Mouse (Mus musculus) MN1 (cell line): Measurements from ENCODE around the gene Neurog1.

ENCODE experiments used
- DNase-seq: peaks from one replicate; pipeline ENCODE4 v3.0.0-alpha.2; 2016; ENCODE audit warnings: low spot score

Gene Neurog1

GRCm38 (mm10) chr13:56251924-56252619 is at the start of gene Neurog1:
Neurog1 (minus strand) TSS chr13:56252163.
- DNase-seq: no peak

DNA sequence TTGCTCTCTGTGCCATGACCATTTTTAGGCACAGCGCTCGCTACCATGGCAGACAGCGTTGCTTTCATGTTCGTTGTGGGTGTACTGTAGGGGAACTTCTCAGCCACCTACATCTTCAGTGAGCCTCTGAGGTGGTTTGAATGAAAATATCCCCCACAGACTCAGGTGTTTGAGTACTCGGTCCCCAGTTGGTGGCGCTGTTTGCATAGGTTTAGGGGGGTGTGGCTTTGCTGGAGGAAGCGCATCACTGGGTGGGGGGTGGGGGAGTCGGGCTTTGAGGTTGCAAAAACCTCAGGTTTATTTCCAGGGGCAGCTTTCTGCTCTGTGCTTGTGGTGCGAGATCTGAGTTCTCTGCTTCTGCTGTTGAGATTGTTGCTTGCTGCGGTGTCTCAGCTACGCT is 47.4 kb upstream of the Neurog1 start:
- DNase-seq: no peak

- no peak for DNase-seq
Measured at GRCm38 (mm10) chr13:56296659-56297020, 44.7 kb upstream of the Neurog1 start.

DNA sequence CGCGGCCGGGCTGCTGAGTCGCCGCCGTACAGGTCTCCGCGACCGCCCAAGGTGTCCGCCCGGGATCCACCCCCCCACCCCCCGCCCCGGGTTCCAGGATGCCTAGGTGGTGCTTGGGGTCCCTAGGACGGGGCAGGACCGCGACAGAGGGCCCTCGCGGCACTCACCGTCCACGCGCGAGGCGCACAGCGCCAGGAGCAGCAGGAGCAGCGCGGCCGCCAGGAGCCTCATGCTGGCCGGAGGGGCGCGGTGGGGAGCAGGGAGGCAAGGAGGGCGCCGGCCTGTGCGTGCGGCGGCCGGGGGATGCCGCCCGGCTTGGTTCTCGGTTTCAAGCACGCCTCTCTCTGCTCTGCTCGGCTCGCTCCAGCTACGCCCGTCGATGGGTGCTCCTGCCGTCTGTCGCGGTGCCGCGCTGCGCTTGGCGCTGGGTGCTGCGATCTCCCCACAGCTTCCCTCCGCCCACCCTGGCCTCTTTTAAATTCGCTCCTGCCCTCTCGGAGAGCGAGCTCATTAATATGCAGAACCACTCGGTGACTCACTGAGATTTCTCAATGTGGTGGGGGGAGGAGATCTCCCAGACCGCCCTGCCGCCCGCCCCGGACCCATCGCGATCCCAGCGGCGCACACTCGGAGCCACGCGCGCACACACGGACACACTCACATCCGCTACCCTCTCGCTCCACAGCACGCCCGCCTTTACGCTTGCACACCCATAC is 44.1 kb upstream of the Neurog1 start, which contains the start of gene Cxcl14:
Gene Cxcl14 (minus strand): TSS at position 609 of the 716 bp plus-strand sequence.
- DNase-seq: no peak

DNA sequence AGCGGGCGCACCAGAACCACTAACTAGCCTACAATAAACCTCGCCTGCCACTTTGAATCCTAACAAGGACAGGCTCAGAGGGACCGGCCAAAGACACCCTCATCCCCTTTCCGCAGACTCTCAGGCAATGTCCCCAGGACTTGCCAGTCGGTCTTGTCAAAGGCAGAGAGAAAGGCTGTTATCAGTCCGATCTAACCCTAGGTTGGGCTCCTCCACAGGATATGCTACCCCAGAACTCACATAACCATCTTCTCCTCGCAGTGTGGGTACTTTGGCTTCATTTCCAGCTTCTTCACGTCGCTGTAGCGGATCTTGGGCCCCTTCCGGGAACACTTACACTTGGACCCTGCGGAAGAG is 43.6 kb upstream of the Neurog1 start:
- DNase-seq: no peak

GRCm38 (mm10) chr13:56294908-56295307 is 42.9 kb upstream of the Neurog1 start:
- DNase-seq: no peak

DNA sequence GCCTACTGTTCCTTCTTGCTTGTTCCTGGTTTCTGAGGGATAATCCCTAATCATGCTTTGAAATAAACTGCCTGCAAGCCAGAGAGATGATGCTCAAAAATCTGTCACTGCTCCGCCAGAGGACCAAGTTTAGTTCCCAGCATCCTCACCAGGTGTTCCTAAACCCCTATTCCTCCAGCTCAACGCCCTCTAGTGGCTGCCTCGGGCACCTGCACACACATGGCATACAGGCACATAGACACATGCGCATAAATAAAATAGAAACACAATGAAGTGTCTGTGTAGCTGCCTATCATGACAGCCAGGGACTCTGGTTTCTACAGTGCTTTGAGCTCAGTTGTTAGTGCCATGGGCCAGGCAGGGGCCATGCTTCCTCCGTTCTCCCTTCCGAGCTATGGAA is 38.0 kb upstream of the Neurog1 start:
- DNase-seq: no peak

- no peak for DNase-seq
Measured at GRCm38 (mm10) chr13:56289261-56289660, 37.3 kb upstream of the Neurog1 start.

GRCm38 (mm10) chr13:56288601-56289000 is 36.6 kb upstream of the Neurog1 start:
- DNase-seq: no peak

GRCm38 (mm10) chr13:56287091-56287490 is 35.1 kb upstream of the Neurog1 start:
- no peak for DNase-seq

DNA sequence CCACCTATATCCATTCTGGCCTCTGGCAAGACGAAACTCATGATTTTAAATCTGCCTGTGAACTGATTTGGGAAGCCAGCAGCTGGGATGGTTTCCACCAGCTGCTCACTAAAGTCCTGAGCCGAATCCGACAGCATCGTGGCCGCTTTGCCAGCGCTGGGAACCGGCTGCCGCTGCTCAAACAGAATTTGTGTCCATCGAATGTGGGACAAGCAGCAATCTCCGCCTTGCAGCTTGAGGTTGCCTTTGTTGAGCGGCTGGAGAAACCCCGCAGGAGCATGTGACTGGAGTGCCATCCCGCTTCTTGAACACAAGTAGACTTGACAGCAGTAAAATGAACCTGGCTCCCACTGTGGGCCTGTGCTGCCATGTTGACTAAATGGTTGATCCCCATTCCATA is 31.4 kb upstream of the Neurog1 start:
- no peak for DNase-seq

DNA sequence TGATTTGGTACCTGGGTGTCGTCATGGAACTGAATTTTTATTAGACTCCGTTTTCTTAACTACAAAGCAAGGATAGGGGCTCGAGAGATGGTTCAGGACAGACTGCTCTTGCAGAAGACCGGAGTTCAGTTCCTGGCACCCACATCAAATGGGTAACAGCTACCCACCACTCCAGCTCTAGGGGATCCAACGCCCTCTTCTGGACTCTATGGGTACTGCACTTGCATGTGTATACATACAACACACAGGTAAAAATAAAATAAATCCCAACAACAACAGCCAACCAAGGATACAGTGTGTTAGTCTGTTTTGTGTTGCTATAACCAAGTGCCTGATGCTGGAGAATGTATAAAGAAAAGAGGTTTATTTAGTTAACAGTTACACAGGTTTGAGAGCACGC is 28.4 kb upstream of the Neurog1 start:
- no peak for DNase-seq

DNA sequence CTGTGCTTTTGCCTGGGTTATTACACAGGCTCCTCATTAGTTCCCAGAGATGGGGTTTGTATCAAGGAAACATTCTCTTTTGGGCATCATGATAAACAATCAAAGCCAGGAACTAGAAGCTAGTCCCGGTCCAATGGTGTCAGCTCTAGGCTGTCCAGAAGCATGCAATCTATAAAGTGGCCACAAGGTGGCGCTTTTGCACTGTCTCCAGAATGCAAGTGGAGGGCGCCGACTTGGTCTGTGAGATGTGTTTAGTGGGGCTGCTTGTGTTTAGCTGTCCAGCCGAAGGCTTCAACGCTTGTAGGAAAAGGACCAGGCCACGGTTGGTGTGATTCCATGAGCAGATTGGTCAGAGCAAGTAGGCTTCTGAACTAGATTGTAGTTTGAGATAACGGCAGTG is 27.5 kb upstream of the Neurog1 start:
- DNase-seq: peak; percentile 44

DNA sequence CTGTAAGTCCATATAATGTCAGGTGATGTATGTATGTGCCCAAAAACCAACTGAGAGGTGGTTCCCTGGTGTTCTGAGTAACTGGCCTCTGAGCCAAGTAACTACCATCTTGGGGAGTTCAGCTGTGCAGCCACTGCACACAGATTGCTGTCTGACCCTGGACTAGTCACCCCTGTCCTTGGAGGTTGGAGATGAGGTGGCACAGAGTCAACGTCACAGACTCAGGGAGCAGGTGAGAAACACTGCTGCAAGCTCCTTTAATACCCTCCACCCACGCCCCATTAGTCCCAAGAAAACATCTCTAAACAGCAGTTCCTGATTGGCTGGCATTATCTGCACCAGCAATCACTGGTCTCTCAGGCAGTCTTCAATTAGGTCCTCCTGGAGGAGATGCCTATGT is 23.2 kb upstream of the Neurog1 start:
- no peak for DNase-seq

DNA sequence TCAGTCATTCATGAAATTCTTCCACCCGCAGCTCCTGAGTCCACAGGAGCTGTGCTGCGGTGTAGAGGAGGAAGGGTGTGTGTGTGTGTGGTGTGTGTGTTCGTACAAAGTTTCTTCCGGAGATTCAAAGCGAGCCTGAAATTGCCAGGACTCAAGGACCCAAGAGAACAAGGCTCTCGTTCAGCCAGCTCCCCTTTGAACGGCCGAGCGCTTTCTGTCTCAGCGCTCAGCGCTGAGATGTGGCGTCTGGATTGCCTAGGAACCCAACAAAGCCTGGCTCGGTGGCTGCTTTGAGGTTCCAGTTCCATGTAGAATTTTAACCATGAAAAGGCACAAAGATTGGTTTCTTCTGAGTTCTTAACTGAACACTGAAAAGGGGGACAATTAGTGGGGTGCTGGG is 18.2 kb upstream of the Neurog1 start:
- no peak for DNase-seq

DNA sequence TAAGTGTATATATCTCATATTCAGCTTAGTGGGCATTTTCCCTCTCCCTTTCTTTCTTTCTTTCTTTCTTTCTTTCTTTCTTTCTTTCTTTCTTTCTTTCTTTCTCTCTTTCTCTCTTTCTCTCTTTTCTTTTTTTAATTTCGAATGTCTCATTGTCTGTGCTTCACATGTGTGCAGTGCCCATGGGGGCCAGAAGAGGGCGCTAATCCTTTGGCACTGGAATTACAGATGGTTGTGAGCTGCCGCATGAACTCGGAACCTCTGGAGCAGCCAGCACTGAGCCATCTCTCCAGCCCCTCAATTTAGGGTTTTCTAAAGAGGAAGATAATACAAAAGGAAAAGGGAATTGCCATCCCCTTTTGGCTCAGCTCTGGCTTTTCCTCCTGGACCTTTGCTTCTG is 15.4 kb upstream of the Neurog1 start:
- no peak for DNase-seq

DNA sequence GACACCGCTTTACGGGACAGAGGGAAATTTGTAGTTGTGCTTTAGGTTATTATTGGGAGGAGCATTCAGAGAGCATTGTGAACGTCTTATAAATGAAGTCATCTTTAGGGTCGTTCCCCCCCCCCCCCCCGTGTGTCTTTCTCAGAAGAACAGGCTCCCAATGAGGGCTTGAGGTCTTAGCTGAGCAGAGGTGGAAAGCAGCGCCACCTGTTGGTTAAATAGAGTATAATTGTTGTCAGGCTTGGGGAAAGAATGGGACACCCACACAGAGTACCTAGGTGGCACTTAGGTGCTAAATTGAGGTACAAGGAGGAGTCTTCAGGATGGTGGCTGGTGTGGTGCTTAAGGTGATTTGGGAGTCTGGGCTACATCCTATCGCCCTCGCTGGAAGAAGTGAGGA is 14.5 kb upstream of the Neurog1 start:
- DNase-seq: no peak

- no peak for DNase-seq
Measured at GRCm38 (mm10) chr13:56265661-56266060, 13.7 kb upstream of the Neurog1 start.

DNA sequence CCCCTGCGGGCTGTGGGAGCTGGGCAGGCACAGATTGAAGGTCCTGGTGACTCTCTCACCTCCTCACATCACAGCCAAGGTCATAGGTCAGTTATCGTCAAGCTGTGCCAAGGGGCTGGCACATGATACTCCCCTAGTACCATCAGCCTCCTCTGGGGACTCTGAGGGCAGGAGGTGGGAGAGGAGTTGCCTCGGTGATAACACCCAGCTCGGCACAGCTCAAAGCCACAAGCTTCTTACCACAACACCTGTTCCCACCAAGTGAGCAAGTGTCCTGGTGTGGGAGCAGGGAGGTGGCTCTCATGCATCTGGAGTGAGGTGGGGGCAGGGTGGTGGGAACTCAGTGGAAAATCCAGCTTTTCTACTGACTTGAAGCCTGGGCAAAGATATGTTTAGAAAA is 10.3 kb upstream of the Neurog1 start:
- no peak for DNase-seq

- no peak for DNase-seq
Measured at GRCm38 (mm10) chr13:56260344-56260780, 8.4 kb upstream of the Neurog1 start.

GRCm38 (mm10) chr13:56259926-56260250 is 7.9 kb upstream of the Neurog1 start:
- DNase-seq: no peak

- DNase-seq: no peak
Measured at GRCm38 (mm10) chr13:56259021-56259925, 7.3 kb upstream of the Neurog1 start.
